Mouse (Mus musculus) kidney, adult 11 months (tissue): Measurements from ENCODE around the gene Srrt.
A peak's percentile ranks its signal among the peaks of the same experiment; 100 is the strongest.
"Not testable (repeated sequence)": the region's sequence is repeated elsewhere in the genome, so short reads cannot be mapped to it uniquely, and the experiment has no call there.

Experiments used
- DNase-seq: peaks from one replicate; pipeline ENCODE4 v3.0.0; 2022

Srrt gene

GRCm38 (mm10) chr5:137295712-137296111 lies 11.8 kb downstream of the Srrt start:
- no peak for DNase-seq

GRCm38 (mm10) chr5:137295296-137295695 lies 12.2 kb downstream of the Srrt start:
- no peak for DNase-seq

DNA sequence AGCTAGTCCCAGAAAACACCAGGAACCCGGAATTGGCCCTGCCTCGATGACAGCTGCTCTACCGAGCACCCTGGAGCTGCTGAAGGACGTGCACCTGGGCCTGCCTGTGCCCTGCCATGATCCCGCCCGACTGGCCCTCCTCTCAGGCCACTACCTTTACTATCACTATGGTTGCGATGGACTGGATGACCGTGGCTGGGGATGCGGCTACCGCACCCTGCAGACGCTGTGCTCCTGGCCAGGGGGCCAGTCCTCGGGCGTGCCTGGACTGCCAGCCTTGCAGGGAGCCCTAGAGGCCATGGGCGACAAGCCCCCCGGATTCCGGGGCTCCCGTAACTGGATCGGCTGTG lies 12.8 kb downstream of the Srrt start:
- DNase-seq = no peak

DNA sequence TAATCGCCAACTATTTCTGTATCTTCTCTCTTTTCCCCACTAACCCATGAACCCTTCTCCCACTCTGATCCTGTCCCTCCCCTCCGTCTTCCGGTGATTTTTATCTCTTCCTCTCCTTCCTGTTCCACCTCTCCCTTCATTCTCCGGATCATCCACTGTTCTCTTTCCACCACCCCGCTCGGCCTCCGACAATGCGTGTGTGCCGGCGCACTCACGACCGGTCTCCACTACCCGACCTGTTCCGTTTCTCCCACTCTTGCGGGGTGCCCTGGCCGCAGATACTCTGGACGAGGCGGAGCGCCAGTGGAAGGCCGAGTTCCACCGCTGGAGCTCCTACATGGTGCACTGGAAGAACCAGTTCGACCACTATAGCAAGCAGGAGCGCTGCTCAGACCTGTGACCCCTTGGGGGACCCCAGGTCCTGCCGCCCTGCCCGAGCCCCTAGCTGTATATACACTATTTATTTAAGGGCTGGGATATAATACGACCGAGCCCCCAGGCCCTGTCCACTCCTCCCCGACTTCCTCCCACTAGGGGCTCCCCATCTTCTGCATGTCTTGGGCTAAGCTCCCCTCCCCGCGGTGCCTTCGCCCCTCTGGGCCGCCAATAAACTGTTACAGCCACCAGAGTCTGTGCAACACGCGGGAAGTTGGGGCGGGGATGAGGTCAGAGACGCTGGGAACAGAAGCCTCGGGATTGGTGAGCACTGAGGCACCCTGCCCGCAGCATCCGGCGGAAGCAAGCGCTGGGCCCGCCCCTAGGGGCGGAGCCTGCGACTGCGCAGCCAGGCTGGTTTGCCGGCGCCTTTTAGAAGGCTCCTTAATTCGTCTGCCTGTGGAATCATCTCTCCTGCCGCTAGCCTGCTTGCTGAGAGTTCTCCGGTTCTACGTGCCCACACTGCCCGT lies 13.4 kb downstream of the Srrt start, which contains the start of gene Ufsp1:
Ufsp1 (plus strand) TSS at position 791 of the 905 bp plus-strand sequence.
- peak; percentile 96 for DNase-seq

DNA sequence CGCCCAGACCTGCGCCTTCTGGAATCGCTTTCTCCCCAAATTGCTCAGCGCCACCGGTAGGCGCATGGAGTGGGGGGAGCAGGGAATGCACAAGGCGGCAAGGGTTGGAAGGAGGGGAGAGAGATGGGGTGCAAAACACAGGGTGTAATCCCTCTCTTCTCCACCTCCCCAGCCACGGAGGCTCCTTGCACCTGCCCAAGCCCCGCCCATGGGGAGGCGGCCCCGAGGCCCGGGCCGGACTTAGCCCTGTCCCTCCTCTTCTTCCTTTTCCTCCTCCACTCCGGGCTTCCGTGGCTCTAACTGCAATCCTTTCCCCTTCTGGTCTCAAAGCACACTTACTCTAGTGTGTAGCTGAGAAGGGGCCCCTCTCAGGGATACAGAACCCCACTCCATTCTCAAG lies 14.2 kb downstream of the Srrt start:
- peak; percentile 88 for DNase-seq

DNA sequence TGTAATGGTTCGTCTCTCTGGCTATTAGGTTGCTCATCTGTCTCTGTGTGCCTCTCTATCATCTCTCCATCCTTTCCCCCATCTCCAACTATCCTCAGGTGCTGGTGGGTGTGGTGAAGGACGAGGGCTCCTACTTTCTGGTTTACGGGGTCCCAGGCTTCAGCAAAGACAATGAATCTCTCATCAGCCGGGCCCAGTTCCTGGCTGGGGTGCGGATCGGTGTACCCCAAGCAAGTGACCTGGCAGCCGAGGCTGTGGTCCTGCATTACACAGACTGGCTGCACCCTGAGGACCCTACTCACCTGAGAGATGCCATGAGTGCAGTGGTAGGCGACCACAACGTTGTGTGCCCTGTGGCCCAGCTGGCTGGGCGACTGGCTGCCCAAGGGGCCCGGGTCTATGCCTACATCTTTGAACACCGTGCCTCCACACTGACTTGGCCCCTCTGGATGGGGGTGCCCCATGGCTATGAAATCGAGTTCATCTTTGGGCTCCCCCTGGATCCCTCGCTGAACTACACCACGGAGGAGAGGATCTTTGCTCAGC lies 16.0 kb downstream of the Srrt start:
- no peak for DNase-seq

- DNase-seq = peak; percentile 65
Observed at GRCm38 (mm10) chr5:137290677-137291076, 16.8 kb downstream of the Srrt start.

GRCm38 (mm10) chr5:137289591-137290365 lies 17.7 kb downstream of the Srrt start:
- no peak for DNase-seq

- DNase-seq = no peak
Observed at GRCm38 (mm10) chr5:137288999-137289470, 18.4 kb downstream of the Srrt start.

DNA sequence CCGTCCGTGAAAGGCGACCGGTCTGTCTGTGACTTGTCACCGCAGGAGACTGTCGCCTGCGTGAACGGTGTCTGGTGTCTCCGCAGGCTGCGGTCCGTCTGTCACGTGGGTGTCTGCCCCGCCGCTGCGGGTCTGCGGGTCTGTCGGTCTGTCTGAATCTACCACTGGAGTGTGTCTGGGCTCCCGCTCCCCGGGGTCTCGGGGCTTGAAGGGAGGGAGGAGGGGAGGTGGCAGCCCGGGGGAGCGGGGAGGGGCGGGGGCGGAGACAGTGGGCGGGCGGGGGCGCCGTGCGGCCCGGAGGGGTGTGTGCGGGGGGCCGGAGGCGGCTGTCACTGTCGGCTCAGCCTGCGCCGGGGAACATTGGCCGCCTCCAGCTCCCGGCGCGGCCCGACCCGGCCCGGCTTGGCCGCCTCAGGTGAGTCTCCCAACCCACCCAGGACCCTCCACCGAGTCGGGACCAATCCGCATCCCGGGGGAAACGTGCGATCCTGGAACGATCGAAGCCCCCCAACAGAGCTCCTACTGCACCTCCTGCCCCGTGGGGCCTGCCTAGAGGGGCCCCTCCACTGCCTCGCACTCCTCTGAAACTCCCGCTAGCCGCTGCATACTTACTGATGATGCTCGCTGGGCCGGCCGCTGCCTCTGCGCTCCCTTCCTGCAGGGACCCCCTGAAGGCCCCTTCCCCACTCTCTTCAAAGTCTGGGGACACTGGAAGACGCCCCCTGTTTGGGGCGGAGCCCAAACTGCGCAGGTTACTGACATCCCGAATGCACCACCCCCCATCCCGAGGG lies 19.3 kb downstream of the Srrt start:
- DNase-seq = no peak

DNA sequence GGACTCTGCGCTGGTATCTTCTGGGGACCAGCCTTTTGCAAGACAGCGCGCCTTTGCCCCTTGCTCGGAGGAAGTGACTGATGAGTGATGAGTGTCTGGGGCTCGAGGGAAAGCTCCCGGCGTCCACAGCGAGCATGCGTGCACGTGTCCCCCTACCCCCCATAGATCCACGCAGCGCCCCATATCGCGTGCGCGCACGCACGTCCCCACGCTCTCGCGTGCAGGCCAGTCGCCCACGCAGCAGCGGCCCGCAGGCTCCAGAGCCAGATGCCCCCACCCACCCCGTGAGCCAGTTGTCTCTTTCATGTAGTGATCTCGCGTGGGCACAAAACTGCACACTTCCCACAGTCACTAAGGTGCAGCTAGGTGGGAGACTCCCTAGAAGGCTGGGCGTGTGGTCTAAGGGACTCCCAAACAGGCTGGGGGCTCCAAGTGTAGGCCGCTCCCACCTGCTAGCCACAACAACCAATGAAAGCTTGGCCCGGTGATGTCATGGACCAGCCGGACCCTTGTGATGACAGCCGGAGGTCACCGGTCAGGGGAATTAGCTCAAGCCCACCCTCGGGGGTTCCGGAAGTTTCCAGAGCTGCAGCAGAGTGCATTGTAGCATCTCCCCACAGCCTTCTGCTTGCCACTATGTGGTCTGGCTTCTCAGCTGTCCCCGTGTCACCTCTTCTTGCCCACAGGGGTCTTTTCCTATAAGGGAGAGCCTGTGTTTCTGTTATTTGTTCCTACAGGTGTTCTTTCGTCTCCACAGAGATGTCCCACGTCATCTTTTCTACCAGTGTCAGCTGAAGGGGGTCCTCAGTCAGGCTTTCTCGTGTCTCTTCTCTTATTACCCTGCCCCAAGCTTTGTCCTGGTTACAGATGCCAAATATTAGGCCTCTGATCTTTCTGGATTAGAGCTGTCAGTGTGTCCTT lies 20.2 kb downstream of the Srrt start, which contains the start of gene Ache:
Ache (plus strand) TSS at position 488 of the 921 bp plus-strand sequence.
- no peak for DNase-seq

GRCm38 (mm10) chr5:137286655-137287031 lies 20.8 kb downstream of the Srrt start:
- DNase-seq = peak; percentile 73

DNA sequence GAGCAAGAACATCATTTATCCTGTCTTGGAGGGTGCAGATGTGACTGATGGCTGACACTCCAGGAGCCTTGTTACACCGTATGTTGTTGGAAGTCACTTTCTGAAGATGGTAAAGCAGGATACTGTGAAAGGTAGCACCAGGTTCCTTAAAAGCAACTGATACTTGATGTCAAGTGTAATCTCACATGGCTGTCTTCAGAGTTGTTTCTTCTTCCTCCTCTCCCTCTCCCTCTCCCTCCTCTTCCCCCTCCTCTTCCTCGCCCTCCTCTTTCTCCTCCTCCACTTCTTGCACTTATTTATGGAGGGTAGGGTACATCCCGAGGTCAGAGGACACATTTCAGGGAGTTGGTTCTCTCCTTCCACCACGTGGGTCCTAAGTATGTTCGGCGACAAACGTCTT lies 21.5 kb downstream of the Srrt start:
- no peak for DNase-seq

- DNase-seq = no peak
Observed at GRCm38 (mm10) chr5:137285045-137285444, 22.4 kb downstream of the Srrt start.

DNA sequence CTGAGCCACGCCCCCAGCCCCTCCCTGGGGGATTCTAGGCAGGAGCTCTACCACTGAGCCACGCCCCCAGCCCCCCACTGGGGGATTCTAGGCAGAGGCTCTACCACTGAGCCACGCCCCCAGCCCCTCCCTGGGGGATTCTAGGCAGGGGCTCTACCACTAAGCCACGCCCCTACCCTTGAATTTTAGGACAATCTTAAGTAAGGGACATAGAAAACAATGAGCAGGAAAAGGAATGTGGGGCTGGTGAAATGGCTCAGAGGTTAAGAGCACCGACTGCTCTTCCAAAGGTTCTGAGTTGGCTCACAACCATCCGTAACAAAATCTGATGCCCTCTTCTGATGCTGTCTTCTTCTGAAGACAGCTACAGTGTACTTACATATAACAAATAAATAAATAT lies 23.1 kb downstream of the Srrt start:
- not testable (repeated sequence) for DNase-seq

DNA sequence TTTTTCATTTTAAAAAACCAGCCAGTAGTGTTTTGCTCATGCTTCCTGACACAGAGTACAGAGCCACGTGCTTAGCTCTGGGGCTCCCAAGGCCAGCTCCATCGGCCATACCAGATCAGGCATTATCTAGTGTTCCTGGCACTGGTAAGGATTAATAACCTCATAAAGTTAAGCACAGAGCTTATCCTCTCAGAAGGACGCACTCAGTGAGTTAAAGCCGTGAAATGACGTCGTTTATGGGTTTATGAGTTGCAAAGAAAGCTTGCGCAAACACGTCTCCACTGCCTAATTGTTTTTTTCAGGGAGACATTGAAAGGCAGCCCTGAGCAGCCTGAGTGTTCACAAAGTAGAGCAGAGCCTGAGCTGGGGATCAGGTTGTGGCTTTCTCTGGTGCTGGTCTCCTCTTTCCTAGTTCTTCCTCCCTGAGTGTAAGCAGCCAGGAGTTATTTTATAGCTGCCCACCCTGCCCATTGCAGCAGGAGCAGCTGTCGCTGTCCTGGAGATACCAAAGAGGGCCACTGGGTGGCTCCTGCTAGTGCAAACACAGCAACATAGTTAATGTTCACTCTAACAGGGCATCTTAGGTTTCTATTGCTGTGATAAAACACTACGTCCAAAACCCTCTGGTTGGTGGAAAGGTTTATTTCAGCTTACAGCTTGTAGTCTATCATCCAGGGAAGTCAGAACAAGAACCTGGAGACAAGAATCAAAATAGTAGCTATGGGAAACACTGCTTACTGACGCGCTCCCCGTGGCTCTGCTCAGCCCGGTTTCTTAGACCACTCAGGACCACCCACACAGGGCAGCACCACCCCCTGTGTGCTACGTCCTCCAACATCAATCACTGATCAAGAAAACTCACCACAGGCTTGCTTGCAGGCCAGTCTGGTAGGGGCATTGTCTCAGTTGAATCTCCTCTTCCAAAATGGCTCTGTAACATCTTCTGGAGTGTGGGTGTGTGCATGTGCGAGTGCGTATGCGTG lies 29.8 kb downstream of the Srrt start:
- DNase-seq = no peak

- no peak for DNase-seq
Observed at GRCm38 (mm10) chr5:137268131-137268910, 39.2 kb downstream of the Srrt start.

GRCm38 (mm10) chr5:137264787-137265186 lies 42.7 kb downstream of the Srrt start:
- DNase-seq = no peak
